Mouse (Mus musculus) left cerebral cortex, adult 9 months (tissue): ENCODE data around the gene Gm14685.
A peak's percentile ranks its signal among the peaks of the same experiment; 100 is the strongest.
"Not testable (repeated sequence)": the region's sequence is repeated elsewhere in the genome, so short reads cannot be mapped to it uniquely, and the experiment has no call there.

Experiments
- DNase-seq, 2 experiments: peaks; one replicate each; pipeline ENCODE4 v3.0.0; 2022; ENCODE audit warnings: low spot score in 2 of 2

Gm14685 gene

DNA sequence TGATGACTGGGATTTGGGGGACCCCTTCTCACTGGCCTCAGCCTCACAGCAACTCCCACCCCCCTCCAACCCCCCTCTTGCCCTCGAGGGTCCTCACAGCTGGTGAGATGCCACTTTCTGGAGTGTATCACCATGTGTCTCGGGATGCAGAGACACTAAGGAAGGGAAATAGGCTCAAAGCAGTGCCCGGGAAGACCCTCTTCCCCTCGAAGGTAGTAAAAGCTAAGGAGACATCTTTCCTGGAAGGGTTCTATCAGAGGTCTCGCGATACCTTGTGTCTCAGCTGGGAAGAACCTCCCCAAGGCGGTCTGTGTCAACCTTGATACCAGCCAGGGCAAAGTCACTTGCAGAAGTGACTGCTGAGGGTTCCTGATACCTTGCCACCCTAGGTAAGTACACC is at the start of gene Gm14685:
Gene Gm14685, plus strand, starts transcription at position 301 of the 400 bp plus-strand sequence.
- not testable (repeated sequence) for DNase-seq

DNA sequence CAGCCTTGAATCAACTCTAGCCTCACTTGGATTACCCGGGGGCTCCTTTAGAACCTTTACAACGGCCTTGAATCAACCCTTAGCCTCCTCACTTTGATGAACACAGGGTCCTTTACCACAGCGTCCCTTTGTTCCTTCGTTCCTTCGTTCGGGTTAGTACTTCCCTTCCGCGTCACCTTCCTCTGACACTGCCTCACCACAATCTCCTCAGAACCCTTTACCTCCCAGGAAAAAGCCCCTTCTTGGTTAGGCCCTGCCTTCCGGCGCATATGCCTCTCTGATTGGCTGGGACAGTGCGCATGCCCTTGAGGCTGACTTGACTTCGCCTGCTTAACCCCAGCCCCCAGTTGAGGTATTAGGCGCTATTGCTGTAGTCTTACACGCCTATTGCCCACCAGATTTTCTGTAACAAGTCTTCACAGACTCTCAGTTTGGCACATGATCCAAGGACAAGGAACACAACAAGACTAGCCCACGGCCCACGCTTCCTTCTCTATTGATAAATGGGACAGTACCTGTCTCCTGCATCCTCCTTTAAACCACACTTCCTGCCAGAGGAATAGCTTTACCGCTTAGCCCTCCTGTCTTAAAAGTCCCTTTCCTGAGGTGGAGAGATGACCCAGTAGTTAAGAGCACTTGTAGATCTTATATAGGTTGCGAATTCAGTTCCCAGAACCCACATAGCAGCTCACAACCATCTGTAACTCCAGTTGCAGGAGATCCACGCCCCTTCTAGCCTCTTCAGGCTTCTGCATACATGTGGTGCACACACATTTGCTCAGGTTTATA is 34.4 kb upstream of the Gm14685 start, which contains the start of gene Xlr4a:
Gene Xlr4a, minus strand, starts transcription at position 212 of the 789 bp plus-strand sequence.
- DNase-seq: not testable (repeated sequence)

DNA sequence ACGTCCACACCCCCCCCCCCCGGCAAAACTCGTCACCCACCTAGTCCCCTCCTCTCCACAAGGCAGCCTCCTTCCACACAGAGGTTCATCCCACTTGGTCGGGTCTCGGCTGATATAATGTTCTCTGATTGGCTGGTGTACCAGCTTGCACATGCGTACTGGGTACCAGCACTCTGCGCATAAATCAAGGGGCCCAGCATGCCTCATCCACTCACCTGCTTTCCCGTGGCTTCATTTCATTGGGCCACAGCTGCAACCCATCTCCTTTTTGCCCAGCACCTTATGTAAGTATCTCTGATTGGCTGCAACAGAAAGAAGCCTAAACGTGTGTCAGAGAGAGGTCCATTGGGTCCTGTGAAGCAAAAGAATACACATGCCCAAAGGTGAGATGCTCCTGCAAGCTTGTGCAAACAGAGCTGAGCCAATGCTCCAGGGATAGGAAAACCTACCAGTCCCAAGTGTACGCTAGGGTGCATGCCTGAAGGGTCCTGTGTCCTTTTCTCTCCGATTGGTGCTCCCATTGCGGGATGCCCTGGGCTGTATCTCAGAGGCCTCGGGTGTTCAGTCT is 19.8 kb upstream of the Gm14685 start, which contains the start of gene Xlr3a:
Gene Xlr3a, minus strand, starts transcription at position 155 of the 568 bp plus-strand sequence.
- peak in 1 of 2 experiments; percentile 1 for DNase-seq

GRCm38 (mm10) chrX:73122859-73123829 is 6.3 kb downstream of the Gm14685 start:
- not testable (repeated sequence) for DNase-seq

GRCm38 (mm10) chrX:73143218-73143618 is 26.4 kb downstream of the Gm14685 start:
- not testable (repeated sequence) for DNase-seq

GRCm38 (mm10) chrX:73148496-73148895 is 31.6 kb downstream of the Gm14685 start, which contains the start of gene Xlr5b:
Gene Xlr5b (plus strand): TSS chrX:73148796.
- DNase-seq: not testable (repeated sequence)

DNA sequence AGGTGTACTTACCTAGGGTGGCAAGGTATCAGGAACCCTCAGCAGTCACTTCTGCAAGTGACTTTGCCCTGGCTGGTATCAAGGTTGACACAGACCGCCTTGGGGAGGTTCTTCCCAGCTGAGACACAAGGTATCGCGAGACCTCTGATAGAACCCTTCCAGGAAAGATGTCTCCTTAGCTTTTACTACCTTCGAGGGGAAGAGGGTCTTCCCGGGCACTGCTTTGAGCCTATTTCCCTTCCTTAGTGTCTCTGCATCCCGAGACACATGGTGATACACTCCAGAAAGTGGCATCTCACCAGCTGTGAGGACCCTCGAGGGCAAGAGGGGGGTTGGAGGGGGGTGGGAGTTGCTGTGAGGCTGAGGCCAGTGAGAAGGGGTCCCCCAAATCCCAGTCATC is 32.5 kb downstream of the Gm14685 start, which contains the start of gene DXBay18:
Gene DXBay18, minus strand, starts transcription at position 101 of the 400 bp plus-strand sequence.
- not testable (repeated sequence) for DNase-seq

GRCm38 (mm10) chrX:73176889-73177288 is 60.0 kb downstream of the Gm14685 start, which contains the start of gene Spin2d:
Gene Spin2d (minus strand): TSS chrX:73176989.
- not testable (repeated sequence) for DNase-seq
